Mouse (Mus musculus) megakaryocyte, embryonic 14.5 days (primary cell): ENCODE data around the gene Abca7. TPM values are rescaled to one million over a fixed set of nuclear protein-coding genes. Genes with fewer than 3 reads are reported as not detected.
"Not testable (repeated sequence)": the region's sequence is repeated elsewhere in the genome, so short reads cannot be mapped to it uniquely, and the experiment has no call there.

ENCODE experiments used
- H3K27me3 ChIP-seq: replicated peaks from 2 replicates; pipeline ENCODE3; 2012; ENCODE audit warnings: inconsistent platforms
- H3K36me3 ChIP-seq: replicated peaks from 2 replicates; pipeline ENCODE3; 2012; ENCODE audit warnings: low read length, inconsistent platforms, mixed read lengths
- H3K4me1 ChIP-seq: 2 replicates; pipeline ENCODE4 v1.6.1; 2012; ENCODE audit warnings: inconsistent platforms
- H3K4me3 ChIP-seq: replicated peaks from 2 replicates; pipeline ENCODE3; 2012; ENCODE audit warnings: moderate library complexity, mild to moderate bottlenecking, inconsistent platforms
- H3K9me3 ChIP-seq: 2 replicates; pipeline ENCODE4 v1.6.1; 2012; ENCODE audit warnings: inconsistent platforms
- FLI1 ChIP-seq: IDR thresholded peaks from 2 replicates; pipeline ENCODE4 v1.6.1; 2012; ENCODE audit warnings: low read length, inconsistent platforms, mixed read lengths
- GATA1 ChIP-seq: IDR thresholded peaks from 3 replicates; pipeline ENCODE4 v1.6.1; 2012; ENCODE audit warnings: mixed read lengths, low read length, inconsistent platforms, borderline replicate concordance
- polyA plus RNA-seq: library from polyadenylated mRNA; stranded (reverse); fragments of >175 nt; gene quantifications from 2 replicates; pipeline ENCODE4 v1.2.3, GENCODE M21; 2012; ENCODE audit warnings: low replicate concordance; ENCODE audit not compliant: insufficient read depth

The Abca7 gene
- polyA plus RNA-seq, 1 experiment, result 47.4 TPM

DNA sequence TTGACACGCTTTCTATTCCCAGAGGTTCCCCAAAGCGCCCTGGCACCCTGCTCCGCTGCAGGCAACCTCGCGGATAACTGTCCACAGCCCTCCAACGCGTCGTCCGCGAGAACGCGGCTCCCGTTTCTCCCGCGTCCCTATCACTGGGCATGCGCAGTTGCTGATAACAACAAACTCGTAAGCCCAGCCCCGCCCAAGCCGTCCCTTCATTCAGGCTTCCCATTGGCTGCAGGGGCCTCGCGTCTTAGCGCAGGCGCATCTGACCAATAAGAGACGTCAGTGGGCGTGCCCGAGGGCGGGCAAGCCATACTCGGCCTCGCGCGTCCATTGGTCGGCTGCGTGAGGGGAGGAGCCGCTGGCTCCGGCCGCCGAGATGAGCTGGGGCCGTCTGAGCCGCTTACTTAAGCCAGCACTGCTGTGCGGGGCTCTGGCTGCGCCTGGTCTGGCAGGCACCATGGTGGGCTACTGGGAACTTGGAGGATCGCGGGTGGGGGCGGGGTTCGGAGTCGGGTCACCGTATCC lies 57.0 kb downstream of the Abca7 start:
- peak overlapping the region; percentile 97 for H3K4me3 ChIP-seq
- no peaks in the 10 kb centered on the region for H3K27me3 ChIP-seq
- no peak; the same call in 2 of the 3 replicates for TF ChIP-seq GATA1
- no peak for TF ChIP-seq FLI1
- peaks cover 82% of the 10 kb centered on the region for H3K4me1 ChIP-seq
- no peaks in the 10 kb centered on the region for H3K9me3 ChIP-seq
- H3K36me3 ChIP-seq, result peaks cover 44% of the 10 kb centered on the region

DNA sequence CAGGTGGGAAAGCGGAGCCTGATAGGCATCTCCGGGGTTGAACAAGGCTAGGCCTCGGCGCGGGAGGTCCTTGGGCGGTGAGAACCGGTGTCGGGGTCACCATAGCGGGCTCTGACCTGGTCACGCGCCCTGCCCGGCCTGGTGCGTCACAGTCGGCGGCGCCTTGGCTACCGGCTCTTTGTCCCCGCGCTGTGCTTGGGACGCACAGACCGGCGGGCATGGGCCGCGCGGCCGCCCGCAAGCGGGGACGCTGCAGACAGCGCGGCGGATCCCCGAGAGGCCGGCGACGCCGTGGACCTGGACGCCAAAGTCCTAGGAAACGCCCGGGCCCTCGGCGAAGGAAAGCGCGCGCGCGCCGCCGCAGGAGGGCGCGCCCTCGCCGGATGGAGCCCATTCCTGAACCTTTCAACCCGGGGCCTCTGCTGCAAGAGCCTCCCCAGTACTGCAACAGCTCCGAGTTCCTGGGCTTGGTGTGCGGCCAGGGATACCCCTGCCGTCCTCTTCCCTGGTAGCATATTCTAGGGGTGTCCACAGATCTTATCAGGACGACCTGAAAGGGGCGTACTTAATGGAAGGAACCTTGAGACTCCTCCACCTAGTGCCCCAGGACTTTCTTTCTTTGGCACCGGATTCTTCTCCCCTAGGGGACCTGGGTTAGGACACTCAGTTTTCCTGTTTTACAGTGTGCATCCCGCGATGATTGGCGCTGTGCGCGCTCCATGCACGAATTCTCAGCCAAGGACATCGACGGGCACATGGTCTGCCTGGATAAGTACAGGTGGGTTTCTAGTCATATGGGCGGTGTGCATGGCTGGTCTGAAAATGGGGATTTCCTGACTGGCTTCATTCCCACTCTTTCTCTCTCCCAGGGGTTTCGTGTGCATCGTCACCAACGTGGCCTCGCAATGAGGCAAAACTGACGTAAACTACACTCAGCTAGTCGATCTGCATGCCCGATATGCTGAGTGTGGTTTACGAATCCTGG lies 57.8 kb downstream of the Abca7 start:
- TF ChIP-seq GATA1, result no peak
- no peak for TF ChIP-seq FLI1
- no peaks in the 10 kb centered on the region for H3K27me3 ChIP-seq
- H3K4me1 ChIP-seq, result peaks cover 80% of the 10 kb centered on the region
- H3K4me3 ChIP-seq, result peak overlapping the region; percentile 97
- peaks cover 52% of the 10 kb centered on the region for H3K36me3 ChIP-seq
- no peaks in the 10 kb centered on the region for H3K9me3 ChIP-seq

DNA sequence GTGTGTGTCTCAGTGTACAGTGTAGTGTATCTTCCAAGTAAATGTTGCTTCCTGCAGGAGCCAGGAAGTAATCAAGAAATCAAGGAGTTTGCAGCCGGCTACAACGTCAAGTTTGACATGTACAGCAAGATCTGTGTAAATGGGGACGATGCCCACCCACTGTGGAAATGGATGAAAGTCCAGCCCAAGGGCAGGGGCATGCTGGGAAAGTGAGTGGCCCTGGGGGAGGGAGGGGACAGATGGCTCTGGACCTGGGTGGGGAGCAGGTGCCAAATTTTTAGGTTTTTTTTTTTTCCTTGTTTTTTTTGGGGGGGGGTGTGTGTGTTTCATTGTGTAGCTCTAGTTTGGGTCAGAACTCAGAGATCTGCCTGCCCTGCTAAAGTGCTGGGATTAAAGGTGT lies 58.6 kb downstream of the Abca7 start:
- H3K9me3 ChIP-seq, H3K27me3 ChIP-seq: not testable (repeated sequence)
- peaks cover 60% of the 10 kb centered on the region for H3K36me3 ChIP-seq
- peak overlapping the region; percentile 97 for H3K4me3 ChIP-seq
- peaks cover 80% of the 10 kb centered on the region for H3K4me1 ChIP-seq

DNA sequence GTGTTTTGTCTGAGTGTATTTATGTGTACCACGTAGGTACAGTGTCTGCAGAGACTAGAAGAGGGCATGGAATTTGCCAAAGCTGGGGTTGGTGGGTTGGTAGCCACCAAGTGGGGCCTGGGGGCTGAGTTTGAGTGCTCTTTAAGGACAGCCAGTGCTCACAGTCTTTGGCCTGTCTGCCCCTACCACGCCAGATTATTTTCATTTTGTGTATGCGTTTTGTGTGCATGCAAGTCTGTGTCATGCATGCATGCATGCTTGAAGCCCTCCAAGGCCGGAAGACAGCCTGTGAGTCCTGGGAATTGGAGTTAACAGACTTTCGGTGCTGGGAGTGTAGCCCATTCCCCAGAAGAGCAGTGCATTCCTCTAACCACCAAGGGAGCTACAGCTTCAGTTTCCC lies 59.1 kb downstream of the Abca7 start:
- Histone ChIP-seq H3K27me3 (no peaks in the 10 kb centered on the region), H3K4me3 (peak overlapping the region; percentile 97), H3K9me3 (no peaks in the 10 kb centered on the region), H3K36me3 (peaks cover 64% of the 10 kb centered on the region), H3K4me1 (peaks cover 80% of the 10 kb centered on the region)
- no peak for TF ChIP-seq GATA1
- no peak for TF ChIP-seq FLI1

DNA sequence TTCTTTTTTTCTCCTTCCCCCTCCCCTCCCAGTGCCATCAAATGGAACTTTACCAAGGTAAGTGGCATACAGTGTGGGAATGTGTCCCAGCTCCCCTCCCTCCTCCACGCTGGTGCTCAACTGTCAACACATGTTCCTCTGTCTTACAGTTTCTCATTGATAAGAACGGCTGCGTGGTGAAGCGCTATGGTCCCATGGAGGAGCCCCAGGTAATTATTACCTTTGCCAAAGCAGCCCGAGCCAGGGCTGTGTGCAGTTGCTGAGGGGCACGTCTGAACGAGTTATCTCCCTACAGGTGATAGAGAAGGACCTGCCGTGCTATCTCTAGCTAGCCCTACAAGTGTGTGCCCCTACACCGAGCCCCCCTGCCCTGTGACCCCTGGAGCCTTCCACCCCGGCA lies 59.6 kb downstream of the Abca7 start:
- no peak for TF ChIP-seq GATA1
- TF ChIP-seq FLI1, result no peak
- Histone ChIP-seq H3K4me3 (peak overlapping the region; percentile 97), H3K27me3 (no peaks in the 10 kb centered on the region), H3K4me1 (peaks cover 80% of the 10 kb centered on the region), H3K9me3 (no peaks in the 10 kb centered on the region), H3K36me3 (peaks cover 70% of the 10 kb centered on the region)

DNA sequence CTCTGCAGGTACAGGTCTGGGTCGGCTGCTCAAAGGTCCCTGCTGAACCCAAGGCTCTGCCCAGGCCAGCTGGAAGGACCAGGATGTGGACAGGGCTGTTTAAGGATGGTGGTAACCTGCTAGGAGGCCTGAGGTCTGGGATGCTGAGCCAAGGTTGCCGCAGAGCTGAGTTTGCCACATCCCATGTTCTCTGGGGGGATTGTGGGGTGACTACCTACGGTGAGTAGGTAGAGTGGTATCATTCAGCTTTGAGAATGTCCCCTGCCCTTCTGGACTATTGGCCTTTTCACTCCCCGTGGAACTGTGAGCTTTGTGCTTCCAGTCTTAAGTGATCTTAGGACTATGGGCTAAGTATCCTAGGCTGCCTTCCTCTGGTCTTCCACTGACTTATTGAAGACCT lies 60.2 kb downstream of the Abca7 start:
- H3K4me1 ChIP-seq, result peaks cover 80% of the 10 kb centered on the region
- no peaks in the 10 kb centered on the region for H3K9me3 ChIP-seq
- TF ChIP-seq GATA1 (no peak), FLI1 (no peak)
- peaks cover 76% of the 10 kb centered on the region for H3K36me3 ChIP-seq
- peak overlapping the region; percentile 87 for H3K4me3 ChIP-seq
- no peaks in the 10 kb centered on the region for H3K27me3 ChIP-seq

DNA sequence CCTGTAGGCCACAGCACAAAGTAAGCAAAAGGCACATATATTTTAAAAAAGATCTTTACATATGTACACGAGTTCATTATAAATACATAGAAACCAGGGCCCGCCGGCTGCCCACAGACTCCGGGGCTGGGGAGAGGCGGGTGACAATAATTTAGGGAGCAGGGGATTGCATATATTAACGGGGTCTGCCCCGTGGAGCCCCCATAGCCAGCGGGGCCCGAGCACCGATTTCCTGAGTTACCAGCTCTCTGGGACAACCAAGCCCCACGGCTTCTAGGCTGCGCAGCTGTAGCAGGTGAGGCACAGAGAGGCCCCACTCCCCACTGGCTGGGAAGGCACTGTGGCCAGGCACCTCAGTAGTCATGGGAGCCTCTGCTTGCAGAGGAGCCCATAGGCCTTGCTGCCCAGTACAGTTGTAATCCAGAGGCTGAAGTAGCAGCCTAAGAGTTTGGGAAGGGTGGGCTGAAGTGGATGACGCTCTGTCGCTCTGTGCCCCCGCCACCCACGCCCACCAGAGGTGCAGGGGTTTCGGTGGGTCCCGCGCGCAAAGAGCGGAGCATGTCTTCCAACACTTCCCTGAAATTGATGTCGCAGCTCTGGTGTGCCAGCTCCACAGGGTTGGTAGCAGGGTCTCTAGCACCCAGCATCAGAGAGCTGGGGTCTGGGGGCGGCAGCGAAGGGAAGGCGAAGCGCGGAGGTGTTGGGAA lies 60.8 kb downstream of the Abca7 start:
- Histone ChIP-seq H3K36me3 (peaks cover 82% of the 10 kb centered on the region), H3K9me3 (no peaks in the 10 kb centered on the region), H3K27me3 (no peaks in the 10 kb centered on the region), H3K4me3 (peak overlapping the region; percentile 87), H3K4me1 (peaks cover 78% of the 10 kb centered on the region)
- TF ChIP-seq FLI1, result no peak

DNA sequence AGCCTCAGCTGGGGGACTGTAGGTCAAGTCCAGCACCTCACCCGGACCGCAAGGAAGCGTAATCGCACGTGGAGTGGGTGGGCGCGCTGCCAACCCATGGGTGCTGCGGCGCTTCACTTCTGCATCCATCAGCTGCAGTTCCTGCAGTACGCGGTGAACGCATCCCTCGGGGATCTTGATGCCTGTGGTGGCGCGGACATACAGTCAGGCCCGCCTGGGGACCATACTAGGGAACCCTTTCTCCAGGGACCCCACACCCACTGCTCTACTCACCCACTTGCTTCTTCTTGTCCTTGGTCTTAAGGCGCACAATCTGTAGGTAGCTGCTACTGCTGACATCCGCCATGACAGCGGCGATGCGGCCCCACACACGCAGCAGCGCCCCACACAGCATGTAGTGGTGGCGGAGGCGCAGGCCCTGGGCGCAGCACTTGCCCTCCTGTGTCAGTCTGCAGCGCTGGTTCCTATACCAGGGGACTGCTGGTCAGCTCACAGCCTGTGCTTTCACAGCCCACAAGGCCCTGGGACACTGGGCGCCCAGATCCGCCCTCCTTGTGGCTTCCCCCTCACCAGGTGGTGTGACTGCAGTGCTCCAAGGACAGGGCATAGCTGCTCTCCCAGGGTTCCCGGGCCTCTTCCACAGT lies 61.5 kb downstream of the Abca7 start:
- H3K4me3 ChIP-seq, result peak overlapping the region; percentile 80
- peaks cover 78% of the 10 kb centered on the region for H3K4me1 ChIP-seq
- peaks cover 89% of the 10 kb centered on the region for H3K36me3 ChIP-seq
- TF ChIP-seq FLI1, result no peak
- TF ChIP-seq GATA1, result no peak
- H3K27me3 ChIP-seq, result no peaks in the 10 kb centered on the region
- H3K9me3 ChIP-seq, result no peaks in the 10 kb centered on the region

DNA sequence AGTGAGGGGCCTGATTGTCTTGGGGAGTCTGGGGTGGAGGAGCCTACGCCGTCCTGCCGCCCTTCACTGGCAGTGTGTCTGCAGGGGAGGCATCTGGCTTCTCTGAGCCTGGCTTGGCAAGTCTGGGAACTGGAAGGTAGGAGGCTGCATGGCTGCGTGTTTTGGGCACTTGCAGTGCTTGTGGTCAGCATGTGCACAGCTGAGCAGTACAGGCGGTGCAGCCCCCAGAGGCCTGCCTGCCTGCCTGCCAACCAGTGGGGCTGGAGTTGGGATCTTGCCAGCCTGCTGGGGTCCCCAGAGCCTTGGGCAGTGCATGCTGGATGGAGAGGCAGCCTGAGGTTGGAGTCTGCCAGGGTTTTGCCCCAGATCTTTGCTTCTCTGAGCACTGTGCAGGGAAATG lies 66.8 kb downstream of the Abca7 start:
- TF ChIP-seq GATA1 (no peak), FLI1 (no peak)
- Histone ChIP-seq H3K9me3 (no peaks in the 10 kb centered on the region), H3K36me3 (peaks cover 99% of the 10 kb centered on the region)

More for the DNA sequence above, 66.8 kb downstream of the Abca7 start:
- Histone ChIP-seq H3K4me1 (peaks cover 94% of the 10 kb centered on the region), H3K4me3 (no peak overlapping the region), H3K27me3 (no peaks in the 10 kb centered on the region)
